10 mouse cellular contexts compared by ENCODE assay signal in the genomic region with DNA sequence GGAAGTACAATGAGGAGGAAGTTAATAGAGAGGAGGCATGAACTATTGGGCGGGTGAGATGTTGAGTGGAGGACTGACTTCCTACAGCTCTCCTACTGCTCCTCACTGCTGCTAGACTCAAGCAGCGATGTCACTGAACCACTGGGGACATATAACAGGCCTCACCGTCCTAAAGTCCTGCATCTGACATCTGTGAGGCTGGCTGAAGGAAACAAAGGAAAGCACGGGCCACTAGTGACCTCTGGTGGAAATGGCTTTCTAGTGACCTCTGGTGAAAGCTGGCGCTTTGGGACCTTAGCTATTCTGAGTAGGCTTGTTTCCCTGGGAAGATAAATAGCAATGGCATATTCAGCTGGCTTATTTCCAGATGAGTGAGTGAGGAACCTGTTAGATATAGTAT. TPM values are rescaled to one million over a fixed set of nuclear protein-coding genes. Genes with fewer than 3 reads are reported as not detected.
DNase-seq lines count a peak whose midpoint lies in the region; ATAC-seq lines count a peak whose summit lies in the region.
"Had no signal": no experiment of that assay in that cellular context is flagged by ENCODE, and none has a peak within 500 bp of the region (broad histone marks: within the 10 kb centered on the region; RNA-seq: fewer than 3 reads in every experiment).

No protein-coding gene starts in this region.

- H3K36me3 ChIP-seq in hindbrain, embryonic 11.5 days (ENCODE audit: control insufficient read depth, insufficient read depth, low read length), result no peaks in the 10 kb centered on the region
- no peaks in the 10 kb centered on the region for H3K36me3 ChIP-seq in hindbrain, embryonic 12.5 days
- H3K36me3 ChIP-seq: heart, embryonic 15.5 days had no signal

- no peak overlapping the region for H3K9ac ChIP-seq in hindbrain, embryonic 11.5 days (ENCODE audit: low read depth, low read length)
- no peak overlapping the region for H3K9ac ChIP-seq in hindbrain, embryonic 12.5 days
- H3K9ac ChIP-seq: heart, embryonic 15.5 days had no signal

- ATAC-seq in hindbrain, embryonic 11.5 days (ENCODE audit: low FRiP score), result peak; percentile 30; the same call in 1 of the 2 replicates
- ATAC-seq in hindbrain, embryonic 12.5 days (ENCODE audit: low FRiP score), result no peak
- ATAC-seq: activated CD4-positive, CD25-positive, alpha-beta regulatory T cell, adult 4 months had no signal

- no peak overlapping the region for H3K4me2 ChIP-seq in hindbrain, embryonic 11.5 days (replicated peaks; ENCODE audit: low read depth, low read length)
- no peak overlapping the region for H3K4me2 ChIP-seq in hindbrain, embryonic 12.5 days (replicated peaks)
- H3K4me2 ChIP-seq: heart, embryonic 15.5 days had no signal

- no peaks in the 10 kb centered on the region for H3K27me3 ChIP-seq in hindbrain, embryonic 11.5 days (ENCODE audit: control insufficient read depth, insufficient read depth, low read length)
- H3K27me3 ChIP-seq in hindbrain, embryonic 12.5 days, result no peaks in the 10 kb centered on the region
- H3K27me3 ChIP-seq: heart, embryonic 15.5 days had no signal

- no peak overlapping the region for H3K27ac ChIP-seq in hindbrain, embryonic 11.5 days (ENCODE audit: low read depth, low read length)
- no peak overlapping the region for H3K27ac ChIP-seq in hindbrain, embryonic 12.5 days
- H3K27ac ChIP-seq: heart, embryonic 15.5 days had no signal

- 33% methylated on average over 5 of the region's 5 CpGs for WGBS in hindbrain, embryonic 11.5 days
- 33% methylated on average over 5 of the region's 5 CpGs for WGBS in hindbrain, embryonic 12.5 days

- H3K9me3 ChIP-seq in hindbrain, embryonic 11.5 days (ENCODE audit: control insufficient read depth, low read length), result no peaks in the 10 kb centered on the region
- no peaks in the 10 kb centered on the region for H3K9me3 ChIP-seq in hindbrain, embryonic 12.5 days (replicated peaks)
- H3K9me3 ChIP-seq: heart, embryonic 15.5 days had no signal

- no peak overlapping the region for H3K4me3 ChIP-seq in hindbrain, embryonic 11.5 days (ENCODE audit: low read depth, low read length)
- H3K4me3 ChIP-seq in hindbrain, embryonic 12.5 days, result no peak overlapping the region
- H3K4me3 ChIP-seq: heart, embryonic 15.5 days had no signal

- no peaks in the 10 kb centered on the region for H3K4me1 ChIP-seq in hindbrain, embryonic 11.5 days (replicated peaks; ENCODE audit: control insufficient read depth, insufficient read depth, low read length)
- no peaks in the 10 kb centered on the region for H3K4me1 ChIP-seq in hindbrain, embryonic 12.5 days

- DNase-seq in hindbrain, embryonic 11.5 days (ENCODE audit: low spot score), result peak; percentile 51
- DNase-seq in 416B (ENCODE audit: low read depth), result peak; percentile 11
- DNase-seq in adrenal gland, postnatal 10 days, result peak; percentile 49
- peak; percentile 1 to 14 for DNase-seq in kidney, postnatal 36 days
- no peak for DNase-seq in spleen, postnatal 36 days (ENCODE audit: low spot score in 2 of 2)
- DNase-seq in left cerebral cortex, adult 18-20 months (ENCODE audit: low spot score in 2 of 2), result no peak
- DNase-seq in gastrocnemius, adult 8-10 months (ENCODE audit: low spot score in 2 of 2), result no peak

RNA-seq across cellular contexts. Expression of gene Veph1, which starts 34.3 kb away (rescaled TPM):
- 17.2 and 26.2 TPM in 2 replicates for polyA plus RNA-seq in hindbrain, embryonic 11.5 days (2014; fragmentation: Nextera tagmentation; extraction: Ambion mirVana)
- polyA plus RNA-seq in hindbrain, embryonic 12.5 days (2016; fragmentation: Nextera tagmentation; extraction: Ambion mirVana), result 20.1 and 21.8 TPM in 2 replicates
- total RNA-seq in adrenal gland, postnatal 10 days (2021), result under 1 TPM in 1 of 2 experiments, not detected in 1; 0.09 TPM
- under 1 TPM in 1 of 2 experiments, not detected in 1; 0.19 TPM for total RNA-seq in left cerebral cortex, adult 18-20 months (2021)
- under 1 TPM in 1 of 4 experiments, not detected in 3; 0.05 TPM for total RNA-seq in gastrocnemius, adult 8-10 months (2022)
- polyA plus RNA-seq: activated CD4-positive, CD25-positive, alpha-beta regulatory T cell, adult 4 months had no signal

RNA-seq across cellular contexts. Expression of gene Ptx3, which starts 42.6 kb away (rescaled TPM):
- polyA plus RNA-seq in hindbrain, embryonic 11.5 days (2014; fragmentation: Nextera tagmentation; extraction: Ambion mirVana), result 38.9 and 39.0 TPM in 2 replicates
- 39.4 and 44.9 TPM in 2 replicates for polyA plus RNA-seq in hindbrain, embryonic 12.5 days (2016; fragmentation: Nextera tagmentation; extraction: Ambion mirVana)
- total RNA-seq in adrenal gland, postnatal 10 days (2021), result 1 to 10 TPM in 1 of 2 experiments, under 1 TPM in 1; 0.99 to 1.5 TPM
- under 1 TPM; 0.23 to 0.26 TPM for total RNA-seq in left cerebral cortex, adult 18-20 months (2021)
- 1 to 10 TPM; 2.6 to 4.4 (median 3.3) TPM for total RNA-seq in gastrocnemius, adult 8-10 months (2022)
- polyA plus RNA-seq: activated CD4-positive, CD25-positive, alpha-beta regulatory T cell, adult 4 months had no signal

Comparison
In these comparisons a context has a peak if more than half of its experiments do, and no peak if none do; other contexts are left out.
1. DNase-seq: peak in hindbrain, embryonic 11.5 days (single experiment), 416B (single experiment), adrenal gland, postnatal 10 days (single experiment) and kidney, postnatal 36 days (2 of 2); none in spleen, postnatal 36 days (0 of 2), left cerebral cortex, adult 18-20 months (0 of 2) and gastrocnemius, adult 8-10 months (0 of 2).